Mouse (Mus musculus): ENCODE data around the gene Map3k15.

GRCm38 (mm10) chrX:160054643-160055042, 66.4 kb downstream of the Map3k15 start:
- TF ChIP-seq POLR2A (IDR thresholded peaks at IDR 0.05; ENCODE audit: borderline replicate concordance, control insufficient read depth, low read depth, low read length) (no peak), CTCF (IDR thresholded peaks at IDR 0.05; ENCODE audit: control insufficient read depth, insufficient read depth, low read length) (no peak)

Measured in bone marrow, adult 2 months (tissue).